Mouse (Mus musculus) intestine, embryonic 16.5 days (tissue): ENCODE measurements around the gene Klf1. TPM values are rescaled to one million over a fixed set of nuclear protein-coding genes. Genes with fewer than 3 reads are reported as not detected.
A peak's percentile ranks its signal among the peaks of the same experiment; 100 is the strongest.

ENCODE experiments used
- ATAC-seq: fragments of 200-750 bp; cut with Nextera tagmentation; 2 replicates; pipeline ENCODE4 v1.8.0; 2017; ENCODE audit warnings: moderate TSS enrichment, moderate library complexity
- H3K27ac ChIP-seq: fragments of 300-500 bp; sonication (generic); 2 replicates; pipeline ENCODE4 v1.5.1; 2014; ENCODE audit warnings: mild to moderate bottlenecking, low read length
- H3K27me3 ChIP-seq: fragments of 300-500 bp; sonication (generic); replicated peaks from 2 replicates; pipeline ENCODE4 v1.6.1; 2014; ENCODE audit warnings: low read length, control low read depth, mixed read lengths; ENCODE audit not compliant: control insufficient read depth, insufficient read depth
- H3K36me3 ChIP-seq: fragments of 300-500 bp; sonication (generic); 2 replicates; pipeline ENCODE4 v1.6.1; 2014; ENCODE audit warnings: low read length, control low read depth; ENCODE audit not compliant: control insufficient read depth, insufficient read depth
- H3K4me1 ChIP-seq: fragments of 300-500 bp; sonication (generic); 2 replicates; pipeline ENCODE4 v1.6.1; 2014; ENCODE audit warnings: low read length, control low read depth, mixed read lengths; ENCODE audit not compliant: control insufficient read depth, insufficient read depth
- H3K4me2 ChIP-seq: fragments of 300-500 bp; sonication (generic); 2 replicates; pipeline ENCODE4 v1.6.1; 2014; ENCODE audit warnings: low read depth, low read length, control low read depth
- H3K4me3 ChIP-seq: fragments of 300-500 bp; sonication (generic); 2 replicates; pipeline ENCODE4 v1.5.1; 2014; ENCODE audit warnings: mild to moderate bottlenecking, low read length
- H3K9ac ChIP-seq: fragments of 300-500 bp; sonication (generic); 2 replicates; pipeline ENCODE4 v1.6.1; 2014; ENCODE audit warnings: low read depth, low read length
- H3K9me3 ChIP-seq: fragments of 300-500 bp; sonication (generic); 2 replicates; pipeline ENCODE4 v1.6.1; 2016; ENCODE audit warnings: low read length, control low read depth; ENCODE audit not compliant: control insufficient read depth
- WGBS: fragments of 180-500 bp; shearing (Covaris S2); extraction: QIAGEN DNeasy Blood & Tissue Kit; methylation state at CpG from one replicate; pipeline ENCODE4 v1.1.7; 2014; 5-methylcytosine and 5-hydroxymethylcytosine counted together
- polyA plus RNA-seq: library from polyadenylated mRNA; unstranded; fragments of >200 nt; fragmentation: Nextera tagmentation; extraction: Ambion mirVana; gene quantifications from 2 replicates; pipeline ENCODE4 v1.2.1, GENCODE M21; 2015

Klf1 gene
- polyA plus RNA-seq, 1 experiment from 2014 or later, result 10.3 TPM

DNA sequence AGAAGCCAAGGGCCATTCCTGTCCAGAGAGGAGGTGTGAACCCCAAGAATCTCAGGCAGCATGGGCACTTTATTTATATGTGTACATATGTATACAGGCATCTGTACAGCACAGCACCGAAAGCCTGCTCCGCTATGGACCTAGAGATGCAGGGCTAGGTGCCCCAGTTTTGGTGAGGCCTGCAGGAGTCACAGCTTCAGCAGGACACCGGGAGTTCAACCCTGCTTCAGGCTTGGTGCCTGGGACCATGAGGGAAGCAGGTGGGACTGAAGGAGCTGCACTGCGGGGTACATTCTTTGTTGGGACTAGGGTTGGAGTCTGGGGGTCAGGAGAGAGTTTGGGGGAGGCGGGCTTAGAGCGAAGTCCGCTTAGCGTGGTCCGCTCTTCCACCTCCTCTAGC lies 10.1 kb downstream of the Klf1 start:
- peaks cover 11% of the 10 kb centered on the region; the same call in 1 of the 2 replicates for H3K4me1 ChIP-seq
- peaks cover 25% of the 10 kb centered on the region for H3K27me3 ChIP-seq
- H3K27ac ChIP-seq, result no peak overlapping the region
- 88% methylated on average over 9 of the region's 9 CpGs for WGBS
- H3K4me2 ChIP-seq, result no peak overlapping the region
- peaks cover 4% of the 10 kb centered on the region; the same call in 1 of the 2 replicates for H3K9me3 ChIP-seq
- H3K36me3 ChIP-seq, result no peaks in the 10 kb centered on the region
- no peak overlapping the region for H3K9ac ChIP-seq
- H3K4me3 ChIP-seq, result no peak overlapping the region
- ATAC-seq, result no peak

GRCm38 (mm10) chr8:84912391-84912790 lies 10.7 kb downstream of the Klf1 start:
- Histone ChIP-seq H3K9me3 (peaks cover 4% of the 10 kb centered on the region; the same call in 1 of the 2 replicates), H3K9ac (peak overlapping the region; percentile 64), H3K27ac (no peak overlapping the region), H3K27me3 (peaks cover 25% of the 10 kb centered on the region), H3K4me2 (peak overlapping the region; percentile 87), H3K36me3 (no peaks in the 10 kb centered on the region), H3K4me1 (peaks cover 11% of the 10 kb centered on the region; the same call in 1 of the 2 replicates), H3K4me3 (peak overlapping the region; percentile 53)
- no peak for ATAC-seq
- 26% methylated on average over 27 of the region's 27 CpGs for WGBS

DNA sequence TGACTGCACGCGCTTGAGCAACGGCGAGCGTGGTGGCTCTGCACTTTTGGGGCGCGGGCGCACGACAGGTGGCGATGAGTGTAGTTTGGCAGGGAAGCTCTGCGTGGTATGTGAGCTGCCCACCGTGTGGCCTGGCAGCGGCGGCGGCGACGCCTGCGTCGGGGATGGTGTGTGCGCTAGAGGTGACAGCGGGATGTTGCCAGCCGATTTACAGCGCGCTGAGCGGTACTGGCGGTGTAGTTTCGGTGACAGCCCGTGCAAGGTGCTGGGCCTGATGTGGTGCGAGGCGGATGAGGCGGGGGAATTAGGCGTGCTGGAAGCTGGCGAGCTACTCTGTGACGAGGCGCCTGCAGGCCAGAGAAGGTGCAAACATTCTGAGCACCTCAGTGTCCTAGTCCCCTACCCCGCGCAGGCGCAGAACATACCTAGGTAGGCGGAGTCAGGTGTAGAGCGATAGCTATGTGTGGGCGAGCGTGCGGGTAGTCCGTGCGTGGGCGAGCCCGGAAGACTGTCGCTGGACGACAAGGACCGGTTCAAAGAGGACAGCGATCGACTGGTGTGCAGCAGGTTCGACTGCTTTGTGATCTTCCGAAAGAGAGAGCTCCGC lies 11.3 kb downstream of the Klf1 start:
- Histone ChIP-seq H3K4me2 (peak overlapping the region; percentile 87), H3K4me3 (peak overlapping the region; percentile 53), H3K27me3 (peaks cover 25% of the 10 kb centered on the region), H3K4me1 (peaks cover 11% of the 10 kb centered on the region; the same call in 1 of the 2 replicates), H3K9me3 (peaks cover 4% of the 10 kb centered on the region; the same call in 1 of the 2 replicates), H3K27ac (no peak overlapping the region), H3K36me3 (no peaks in the 10 kb centered on the region), H3K9ac (peak overlapping the region; percentile 64)
- 1% methylated on average over 55 of the region's 55 CpGs for WGBS
- ATAC-seq, result peak; percentile 77

DNA sequence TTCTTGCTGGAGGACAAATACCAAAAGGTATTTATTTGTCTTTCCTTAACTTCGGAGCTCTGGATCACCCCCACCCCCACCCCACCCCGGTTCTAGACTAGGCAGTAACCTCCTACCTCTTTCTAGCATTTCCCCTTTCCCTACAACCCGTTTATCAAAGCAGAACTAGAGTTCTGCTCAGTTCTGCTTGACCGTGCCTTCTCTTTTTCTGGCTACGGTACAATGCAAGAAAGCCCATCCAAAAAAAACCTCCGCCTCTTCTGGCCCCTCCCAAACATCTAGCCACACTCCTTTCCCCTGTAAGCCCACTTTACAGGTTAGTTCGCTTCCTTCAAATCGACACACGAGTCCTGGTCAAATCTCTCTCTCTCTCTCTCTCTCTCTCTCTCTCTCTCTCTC lies 11.8 kb downstream of the Klf1 start:
- 14% methylated on average over 9 of the region's 9 CpGs for WGBS
- H3K27ac ChIP-seq, result no peak overlapping the region
- H3K4me1 ChIP-seq, result peaks cover 11% of the 10 kb centered on the region; the same call in 1 of the 2 replicates
- H3K9me3 ChIP-seq, result peaks cover 4% of the 10 kb centered on the region; the same call in 1 of the 2 replicates
- H3K27me3 ChIP-seq, result peaks cover 25% of the 10 kb centered on the region
- H3K4me2 ChIP-seq, result peak overlapping the region; percentile 87
- H3K9ac ChIP-seq, result peak overlapping the region; percentile 64
- peak overlapping the region; percentile 53 for H3K4me3 ChIP-seq
- ATAC-seq, result no peak
- H3K36me3 ChIP-seq, result no peaks in the 10 kb centered on the region

- Histone ChIP-seq H3K9ac (no peak overlapping the region), H3K4me3 (no peak overlapping the region), H3K27me3 (peaks cover 25% of the 10 kb centered on the region), H3K27ac (no peak overlapping the region), H3K36me3 (no peaks in the 10 kb centered on the region), H3K4me2 (no peak overlapping the region), H3K4me1 (peaks cover 9% of the 10 kb centered on the region; the same call in 1 of the 2 replicates), H3K9me3 (peaks cover 4% of the 10 kb centered on the region; the same call in 1 of the 2 replicates)
- ATAC-seq, result no peak
- WGBS, result 28% methylated on average over 4 of the region's 4 CpGs
These were observed 12.2 kb downstream of the Klf1 start for GRCm38 (mm10) chr8:84913960-84914359.

DNA sequence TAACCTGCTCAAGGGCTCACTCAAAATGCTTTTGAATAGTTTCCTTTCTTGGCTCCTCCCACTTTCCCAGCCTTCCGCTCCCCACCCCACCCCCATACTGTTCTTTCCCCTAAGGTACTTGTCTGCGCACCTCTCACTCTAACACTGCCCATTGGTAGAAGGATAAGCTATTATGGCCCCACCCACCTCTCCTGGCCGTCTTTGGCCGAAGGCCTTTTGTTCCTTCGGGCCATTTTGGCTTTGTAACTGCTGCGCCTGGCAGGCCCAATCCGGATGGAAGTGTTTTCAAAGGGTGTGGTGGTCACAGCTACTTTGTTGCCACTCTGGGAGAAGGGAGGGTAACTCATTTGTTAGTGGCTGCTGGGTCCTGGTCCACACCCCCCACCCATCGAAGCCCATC lies 13.5 kb downstream of the Klf1 start:
- H3K9me3 ChIP-seq, result peaks cover 4% of the 10 kb centered on the region; the same call in 1 of the 2 replicates
- no peak for ATAC-seq
- H3K9ac ChIP-seq, result no peak overlapping the region
- peaks cover 22% of the 10 kb centered on the region for H3K27me3 ChIP-seq
- no peak overlapping the region for H3K27ac ChIP-seq
- whole genome bisulfite sequencing, result 92% methylated on average over 8 of the region's 8 CpGs
- H3K4me1 ChIP-seq, result peaks cover 7% of the 10 kb centered on the region; the same call in 1 of the 2 replicates
- no peak overlapping the region for H3K4me3 ChIP-seq
- no peak overlapping the region for H3K4me2 ChIP-seq
- H3K36me3 ChIP-seq, result no peaks in the 10 kb centered on the region

- Histone ChIP-seq H3K36me3 (no peaks in the 10 kb centered on the region), H3K4me3 (no peak overlapping the region), H3K9ac (no peak overlapping the region), H3K27me3 (peaks cover 7% of the 10 kb centered on the region), H3K4me2 (no peak overlapping the region), H3K27ac (no peak overlapping the region), H3K9me3 (peaks cover 4% of the 10 kb centered on the region; the same call in 1 of the 2 replicates), H3K4me1 (peaks cover 3% of the 10 kb centered on the region; the same call in 1 of the 2 replicates)
- WGBS, result 45% methylated on average over 20 of the region's 20 CpGs
- ATAC-seq, result no peak
These were observed 16.1 kb downstream of the Klf1 start for GRCm38 (mm10) chr8:84917781-84918180.

DNA sequence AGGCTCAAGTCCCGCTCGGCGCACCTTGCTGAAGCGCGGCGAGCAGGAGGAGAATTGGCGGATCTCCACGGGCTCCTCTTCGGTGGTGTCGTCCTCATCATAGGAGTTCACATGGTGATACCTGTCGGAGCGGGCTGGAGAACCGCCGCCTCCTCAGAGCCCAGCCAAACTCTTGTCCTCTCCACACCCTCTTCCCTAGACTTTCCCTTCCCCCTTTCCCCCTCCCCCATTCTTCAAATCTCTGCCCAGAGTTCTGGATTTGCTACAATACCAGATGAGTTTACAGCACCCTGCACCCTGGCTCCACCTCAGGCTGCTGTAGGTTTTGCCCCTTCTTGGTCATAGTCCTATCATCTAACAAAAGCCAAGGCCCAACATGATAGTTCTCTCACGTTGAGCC lies 16.9 kb downstream of the Klf1 start:
- Histone ChIP-seq H3K36me3 (no peaks in the 10 kb centered on the region), H3K27me3 (peaks cover 3% of the 10 kb centered on the region; the same call in 1 of the 2 replicates), H3K4me3 (no peak overlapping the region), H3K27ac (no peak overlapping the region), H3K4me2 (no peak overlapping the region), H3K9me3 (peaks cover 4% of the 10 kb centered on the region; the same call in 1 of the 2 replicates), H3K9ac (no peak overlapping the region), H3K4me1 (no peaks in the 10 kb centered on the region)
- ATAC-seq, result no peak
- WGBS, result 92% methylated on average over 15 of the region's 15 CpGs

- no peak overlapping the region for H3K27ac ChIP-seq
- no peak for ATAC-seq
- no peaks in the 10 kb centered on the region for H3K36me3 ChIP-seq
- no peak overlapping the region for H3K9ac ChIP-seq
- H3K4me2 ChIP-seq, result no peak overlapping the region
- 61% methylated on average over 2 of the region's 2 CpGs for WGBS
- peaks cover under 1% of the 10 kb centered on the region; the same call in 1 of the 2 replicates for H3K27me3 ChIP-seq
- H3K9me3 ChIP-seq, result no peaks in the 10 kb centered on the region
- no peaks in the 10 kb centered on the region for H3K4me1 ChIP-seq
- H3K4me3 ChIP-seq, result no peak overlapping the region
These were observed 19.9 kb downstream of the Klf1 start for GRCm38 (mm10) chr8:84921596-84921995.
